Mouse (Mus musculus) cerebellum, adult 9-10 months (tissue): Measurements from ENCODE around the gene Zfp143.

Source experiments
- DNase-seq: peaks from one replicate; pipeline ENCODE4 v3.0.0; 2022

Gene Zfp143

DNA sequence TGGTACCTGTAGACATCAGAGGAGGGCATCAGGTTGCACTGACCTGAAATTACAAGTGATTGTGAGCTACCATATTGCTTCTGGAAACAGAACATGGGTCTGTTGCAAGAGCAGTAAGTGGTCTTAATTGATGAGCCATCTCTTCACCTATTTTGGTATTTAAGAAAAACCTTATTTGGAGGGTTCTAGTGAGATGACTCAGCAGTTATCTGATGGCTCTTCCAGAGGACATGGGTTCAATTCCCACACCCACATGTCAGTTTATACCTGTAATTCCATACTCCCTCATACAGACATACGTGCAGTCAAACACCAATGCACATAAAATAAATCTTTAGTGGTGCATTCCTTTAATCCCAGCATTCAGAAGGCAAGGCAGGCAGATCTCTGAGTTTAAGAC lies 82.8 kb downstream of the Zfp143 start:
- no peak for DNase-seq
